Mouse (Mus musculus) MEL (cell line): Measurements from ENCODE around the gene Hdgfl2. TPM values are rescaled to one million over a fixed set of nuclear protein-coding genes. Genes with fewer than 3 reads are reported as not detected.

Experiments
- DNase-seq: peaks from one replicate; pipeline ENCODE4 v3.0.0; 2011; ENCODE audit warnings: low read depth, low spot score
- H3K27ac ChIP-seq: 2 replicates; pipeline ENCODE4 v1.5.1; 2012; ENCODE audit warnings: low read depth, mild to moderate bottlenecking, control low read depth, low read length, moderate library complexity; ENCODE audit not compliant: control insufficient read depth
- H3K27me3 ChIP-seq, 2 experiments: fragments of 150-350 bp in 1 of 2; sonication (generic) in 1 of 2; 2 replicates each; pipeline ENCODE4 v1.6.1; 2012; ENCODE audit warnings: low read length in 2 of 2, mild to moderate bottlenecking in 2 of 2, improper control_type of control experiment in 1 of 2, moderate library complexity in 1 of 2; ENCODE audit not compliant: insufficient read depth in 2 of 2, control insufficient read depth in 1 of 2
- H3K36me3 ChIP-seq, 2 experiments: 2 replicates each; pipeline ENCODE4 v1.6.1; 2012 to 2014; ENCODE audit warnings: low read length in 2 of 2, improper control_type of control experiment in 1 of 2, inconsistent platforms in 1 of 2, mild to moderate bottlenecking in 1 of 2; ENCODE audit not compliant: insufficient read depth in 2 of 2, control insufficient read depth in 1 of 2
- H3K4me1 ChIP-seq, 2 experiments: fragments of 150-350 bp in 1 of 2; sonication (generic) in 1 of 2; 2 replicates each; pipeline ENCODE4 v1.6.1; 2012; ENCODE audit warnings: low read length in 2 of 2, improper control_type of control experiment in 1 of 2, mild to moderate bottlenecking in 1 of 2; ENCODE audit not compliant: insufficient read depth in 2 of 2, control insufficient read depth in 1 of 2
- H3K4me3 ChIP-seq, 2 experiments: fragments of 150-350 bp in 1 of 2; sonication (generic) in 1 of 2; 2 replicates each; pipeline ENCODE4 v1.5.1; 2012; ENCODE audit warnings: low read depth in 2 of 2, low read length in 2 of 2, mild to moderate bottlenecking in 2 of 2, moderate library complexity in 2 of 2, control low read depth in 1 of 2, improper control_type of control experiment in 1 of 2; ENCODE audit not compliant: control insufficient read depth in 1 of 2, insufficient read depth in 1 of 2
- H3K79me2 ChIP-seq: 2 replicates; pipeline ENCODE4 v1.6.1; 2012; ENCODE audit warnings: mild to moderate bottlenecking, low read length, moderate library complexity; ENCODE audit not compliant: control insufficient read depth, poor library complexity, insufficient read depth
- H3K9ac ChIP-seq: 2 replicates; pipeline ENCODE4 v1.6.1; 2012; ENCODE audit warnings: low read depth, mild to moderate bottlenecking, control low read depth, low read length, moderate library complexity; ENCODE audit not compliant: control insufficient read depth, poor library complexity, severe bottlenecking
- H3K9me3 ChIP-seq: fragments of 150-350 bp; sonication (generic); replicated peaks from 2 replicates; pipeline ENCODE4 v1.6.1; 2012; ENCODE audit warnings: mild to moderate bottlenecking, low read length, improper control_type of control experiment, moderate library complexity; ENCODE audit not compliant: insufficient read depth
- BHLHE40 ChIP-seq: IDR thresholded peaks from 2 replicates; pipeline ENCODE4 v1.6.1; 2012; ENCODE audit warnings: low read depth, mild to moderate bottlenecking, inconsistent platforms, low read length, improper control_type of control experiment, borderline replicate concordance
- CHD1 ChIP-seq: IDR thresholded peaks from 2 replicates; pipeline ENCODE4 v1.6.1; 2012; ENCODE audit warnings: low read depth, mild to moderate bottlenecking, inconsistent platforms, low read length, improper control_type of control experiment
- CHD2 ChIP-seq: IDR thresholded peaks from 2 replicates; pipeline ENCODE4 v1.6.1; 2011; ENCODE audit warnings: low read length, improper control_type of control experiment
- CTCF ChIP-seq, 3 experiments: IDR thresholded peaks in 2 of 3; conservative IDR thresholded peaks in 1 of 3; 2 replicates each; pipeline ENCODE4 v1.5.1; 2011 to 2012; ENCODE audit warnings: low read length in 3 of 3, low read depth in 2 of 3, mild to moderate bottlenecking in 2 of 3, improper control_type of control experiment in 1 of 3, inconsistent platforms in 1 of 3, mixed read lengths in 1 of 3, moderate library complexity in 1 of 3; ENCODE audit not compliant: control insufficient read depth in 1 of 3, insufficient read depth in 1 of 3, poor library complexity in 1 of 3, severe bottlenecking in 1 of 3
- E2F4 ChIP-seq: IDR thresholded peaks from 2 replicates; pipeline ENCODE4 v1.6.1; 2011; ENCODE audit warnings: low read depth, low read length, improper control_type of control experiment, borderline replicate concordance
- ELF1 ChIP-seq: IDR thresholded peaks from 2 replicates; pipeline ENCODE4 v1.6.1; 2014; ENCODE audit warnings: low read depth, mild to moderate bottlenecking, inconsistent platforms, low read length, improper control_type of control experiment, moderate library complexity
- EP300 ChIP-seq, 2 experiments: IDR thresholded peaks; 2 replicates each; pipeline ENCODE4 v1.6.1; 2011; ENCODE audit warnings: improper control_type of control experiment in 2 of 2, low read length in 2 of 2, low read depth in 1 of 2, mild to moderate bottlenecking in 1 of 2
- ETS1 ChIP-seq: IDR thresholded peaks from 2 replicates; pipeline ENCODE4 v1.6.1; 2012; ENCODE audit warnings: low read depth, mild to moderate bottlenecking, inconsistent platforms, low read length, improper control_type of control experiment, moderate library complexity
- GABPA ChIP-seq: IDR thresholded peaks from 2 replicates; pipeline ENCODE4 v1.6.1; 2012; ENCODE audit warnings: low read depth, mild to moderate bottlenecking, inconsistent platforms, low read length, improper control_type of control experiment, moderate library complexity
- GATA1 ChIP-seq: IDR thresholded peaks from 2 replicates; pipeline ENCODE4 v1.6.1; 2011; ENCODE audit warnings: low read depth, low read length, improper control_type of control experiment
- HCFC1 ChIP-seq: IDR thresholded peaks from 2 replicates; pipeline ENCODE4 v1.6.1; 2012; ENCODE audit warnings: low read depth, mild to moderate bottlenecking, inconsistent platforms, low read length, improper control_type of control experiment, moderate library complexity
- KAT2A ChIP-seq: conservative IDR thresholded peaks from 2 replicates; pipeline ENCODE4 v1.6.1; 2012; ENCODE audit warnings: low read depth, low read length, improper control_type of control experiment, inconsistent platforms
- MAFK ChIP-seq: IDR thresholded peaks from 2 replicates; pipeline ENCODE4 v1.6.1; 2011; ENCODE audit warnings: low read depth, mild to moderate bottlenecking, low read length, improper control_type of control experiment, borderline replicate concordance
- MAX ChIP-seq: IDR thresholded peaks from 2 replicates; pipeline ENCODE4 v1.6.1; 2011; ENCODE audit warnings: low read length, improper control_type of control experiment
- MAZ ChIP-seq: IDR thresholded peaks from 2 replicates; pipeline ENCODE4 v1.6.1; 2012; ENCODE audit warnings: low read depth, mild to moderate bottlenecking, inconsistent platforms, low read length, improper control_type of control experiment
- MEF2A ChIP-seq: IDR thresholded peaks from 2 replicates; pipeline ENCODE4 v1.6.1; 2014; ENCODE audit warnings: low read depth, mild to moderate bottlenecking, inconsistent platforms, low read length, improper control_type of control experiment; ENCODE audit not compliant: poor library complexity, insufficient replicate concordance, severe bottlenecking; ENCODE audit errors: extremely low read depth
- MXI1 ChIP-seq: IDR thresholded peaks from 2 replicates; pipeline ENCODE4 v1.6.1; 2011; ENCODE audit warnings: mild to moderate bottlenecking, low read depth, low read length, improper control_type of control experiment
- MYB ChIP-seq: IDR thresholded peaks from 2 replicates; pipeline ENCODE4 v1.6.1; 2011; ENCODE audit warnings: mild to moderate bottlenecking, low read depth, low read length, improper control_type of control experiment
- MYC ChIP-seq: IDR thresholded peaks from 2 replicates; pipeline ENCODE4 v1.6.1; 2011; ENCODE audit warnings: low read depth, mild to moderate bottlenecking, low read length, improper control_type of control experiment, moderate library complexity
- NELFE ChIP-seq: IDR thresholded peaks from 2 replicates; pipeline ENCODE4 v1.6.1; 2011; ENCODE audit warnings: low read depth, low read length, improper control_type of control experiment
- POLR2A ChIP-seq, 2 experiments: IDR thresholded peaks; 2 replicates each; pipeline ENCODE4 v1.6.1; 2011 to 2012; ENCODE audit warnings: low read length in 2 of 2, mild to moderate bottlenecking in 2 of 2, control low read depth in 1 of 2, improper control_type of control experiment in 1 of 2, low read depth in 1 of 2, moderate library complexity in 1 of 2; ENCODE audit not compliant: control insufficient read depth in 1 of 2, insufficient read depth in 1 of 2, poor library complexity in 1 of 2
- POLR2AphosphoS2 ChIP-seq: IDR thresholded peaks from 2 replicates; pipeline ENCODE4 v1.6.1; 2011; ENCODE audit warnings: low read length, improper control_type of control experiment
- POLR2AphosphoS5 ChIP-seq: IDR thresholded peaks from 2 replicates; pipeline ENCODE4 v1.6.1; 2012; ENCODE audit warnings: low read depth, borderline replicate concordance, mild to moderate bottlenecking, inconsistent platforms, low read length, moderate library complexity, mixed read lengths
- RAD21 ChIP-seq: IDR thresholded peaks from 2 replicates; pipeline ENCODE4 v1.6.1; 2011; ENCODE audit warnings: mild to moderate bottlenecking, low read depth, low read length, improper control_type of control experiment
- RCOR1 ChIP-seq: IDR thresholded peaks from 2 replicates; pipeline ENCODE4 v1.6.1; 2012; ENCODE audit warnings: low read depth, mild to moderate bottlenecking, inconsistent platforms, low read length, improper control_type of control experiment
- SIN3A ChIP-seq: IDR thresholded peaks from 2 replicates; pipeline ENCODE4 v1.6.1; 2012; ENCODE audit warnings: low read length, improper control_type of control experiment, inconsistent platforms
- SMC3 ChIP-seq: IDR thresholded peaks from 2 replicates; pipeline ENCODE4 v1.6.1; 2011; ENCODE audit warnings: low read depth, low read length, improper control_type of control experiment
- TAL1 ChIP-seq: IDR thresholded peaks from 2 replicates; pipeline ENCODE4 v1.6.1; 2012; ENCODE audit warnings: mild to moderate bottlenecking, inconsistent platforms, low read length, moderate library complexity, mixed read lengths
- TBP ChIP-seq: IDR thresholded peaks from 2 replicates; pipeline ENCODE4 v1.8.0; 2011; ENCODE audit warnings: low read depth, low read length, improper control_type of control experiment
- TCF12 ChIP-seq: IDR thresholded peaks from 2 replicates; pipeline ENCODE4 v1.6.1; 2014; ENCODE audit warnings: low read depth, mild to moderate bottlenecking, inconsistent platforms, low read length, improper control_type of control experiment, moderate library complexity
- UBTF ChIP-seq: IDR thresholded peaks from 2 replicates; pipeline ENCODE4 v1.6.1; 2012; ENCODE audit warnings: low read depth, mild to moderate bottlenecking, inconsistent platforms, low read length, improper control_type of control experiment, moderate library complexity, borderline replicate concordance; ENCODE audit not compliant: insufficient read depth
- USF1 ChIP-seq: IDR thresholded peaks from 2 replicates; pipeline ENCODE4 v1.6.1; 2014; ENCODE audit warnings: low read depth, mild to moderate bottlenecking, inconsistent platforms, low read length, improper control_type of control experiment, moderate library complexity
- USF2 ChIP-seq, 2 experiments: IDR thresholded peaks; 2 replicates each; pipeline ENCODE4 v1.6.1; 2011 to 2012; ENCODE audit warnings: improper control_type of control experiment in 2 of 2, low read length in 2 of 2, borderline replicate concordance in 1 of 2, inconsistent platforms in 1 of 2, low read depth in 1 of 2, mild to moderate bottlenecking in 1 of 2; ENCODE audit not compliant: insufficient read depth in 1 of 2
- ZKSCAN1 ChIP-seq: IDR thresholded peaks from 2 replicates; pipeline ENCODE4 v1.6.1; 2012; ENCODE audit warnings: low read depth, mild to moderate bottlenecking, inconsistent platforms, low read length, improper control_type of control experiment, moderate library complexity
- ZMIZ1 ChIP-seq: IDR thresholded peaks from 2 replicates; pipeline ENCODE4 v1.6.1; 2012; ENCODE audit warnings: low read depth, mild to moderate bottlenecking, inconsistent platforms, low read length, improper control_type of control experiment, moderate library complexity
- ZNF384 ChIP-seq: IDR thresholded peaks from 2 replicates; pipeline ENCODE4 v1.6.1; 2012; ENCODE audit warnings: low read depth, mild to moderate bottlenecking, inconsistent platforms, low read length, improper control_type of control experiment
- polyA plus RNA-seq, 2 experiments: library from polyadenylated mRNA; stranded (reverse) in 1 of 2; unstranded in 1 of 2; fragments of >175 nt in 1 of 2; fragments of >200 nt in 1 of 2; gene quantifications; 2 replicates each; pipeline versions ENCODE4 v1.2.1 to v1.2.4; 2012; ENCODE audit warnings: low replicate concordance in 2 of 2, low read depth in 1 of 2; ENCODE audit not compliant: insufficient read length in 2 of 2, insufficient read depth in 1 of 2, missing spikeins in 1 of 2
- total RNA-seq: library from RNA; depleted of rRNA; stranded (reverse); fragments of 300-350 nt; gene quantifications from 2 replicates; pipeline ENCODE4 v1.2.3, GENCODE M21; 2012

Hdgfl2 gene
- total and polyA plus RNA-seq, 3 experiments: 71.9 to 132 TPM; not detected in 1

- H3K27ac ChIP-seq: peak within 1 kb of the TSS; percentile 88
- H3K79me2 ChIP-seq: peaks cover 53% of the 10 kb centered on the region
- peak within 1 kb of the TSS; percentile 87 to 89 for H3K4me3 ChIP-seq
- no peaks in the 10 kb centered on the region for H3K27me3 ChIP-seq
- peaks cover 6 to 24% of the 10 kb centered on the region in 2 experiments for H3K4me1 ChIP-seq
- H3K36me3 ChIP-seq: peaks cover 13 to 34% of the 10 kb centered on the region in 2 experiments
- H3K9ac ChIP-seq: peak within 1 kb of the TSS; percentile 98
- no peaks in the 10 kb centered on the region for H3K9me3 ChIP-seq
- peak; percentile 99 for DNase-seq
- TF ChIP-seq CHD1 (no peak), UBTF (no peak), CHD2 (peak; percentile 97), CTCF (IDR thresholded peaks at IDR 0.05 in 2 of 3, conservative IDR thresholded peaks at IDR 0.05 in 1 of 3; ENCODE audit: control insufficient read depth in 1 of 3, insufficient read depth in 1 of 3, low read depth in 2 of 3, low read length in 3 of 3, poor library complexity in 1 of 3, severe bottlenecking in 1 of 3) (no peak), MXI1 (no peak; the same call in 1 of the 2 replicates), POLR2AphosphoS2 (peak; percentile 50; the same call in 1 of the 2 replicates), MEF2A (no peak), TBP (peak; percentile 85), SMC3 (no peak), GABPA (no peak), USF1 (peak; percentile 99), USF2 (IDR thresholded peaks at IDR 0.05; ENCODE audit: borderline replicate concordance in 1 of 2, insufficient read depth in 1 of 2, low read depth in 1 of 2, low read length in 2 of 2) (peak; percentile 82 to 94), POLR2AphosphoS5 (no peak), BHLHE40 (no peak), POLR2A (IDR thresholded peaks at IDR 0.05; ENCODE audit: control insufficient read depth in 1 of 2, insufficient read depth in 1 of 2, low read depth in 1 of 2, low read length in 2 of 2, poor library complexity in 1 of 2) (peak; percentile 66), ZNF384 (no peak), MAFK (no peak), ETS1 (no peak), RCOR1 (no peak), MAZ (0 out of 2 replicates have a peak, but pooled peaks have one; percentile 32), MYC (0 out of 2 replicates have a peak, but pooled peaks have one; percentile 6), MAX (peak; percentile 95), ZKSCAN1 (no peak), EP300 (IDR thresholded peaks at IDR 0.05; ENCODE audit: low read depth in 1 of 2, low read length in 2 of 2) (no peak), TAL1 (no peak), KAT2A (no peak; the same call in 1 of the 2 replicates), NELFE (peak; percentile 66), RAD21 (no peak), TCF12 (0 out of 2 replicates have a peak, but pooled peaks have one; percentile 21), ZMIZ1 (peak; percentile 41; the same call in 1 of the 2 replicates), GATA1 (peak; percentile 86), E2F4 (peak; percentile 84; the same call in 1 of the 2 replicates), HCFC1 (peak; percentile 84), SIN3A (peak; percentile 72), ELF1 (peak; percentile 69), MYB (no peak)
These were observed 39.2 kb upstream of the Hdgfl2 start, which contains the start of gene Chaf1a for GRCm38 (mm10) chr17:56040030-56040856. Gene Chaf1a, plus strand, starts transcription at chr17:56040439.
